Mouse (Mus musculus) erythroblast, embryonic 14.5 days (primary cell): ENCODE measurements around the gene Celf2.

Source experiments
- GATA1 ChIP-seq: IDR thresholded peaks from 2 replicates; pipeline ENCODE4 v1.6.1; 2012; ENCODE audit warnings: low read length, inconsistent platforms, mixed read lengths
- TAL1 ChIP-seq: IDR thresholded peaks from 3 replicates; pipeline ENCODE4 v1.6.1; 2012; ENCODE audit warnings: low read length, inconsistent platforms, mixed read lengths

DNA sequence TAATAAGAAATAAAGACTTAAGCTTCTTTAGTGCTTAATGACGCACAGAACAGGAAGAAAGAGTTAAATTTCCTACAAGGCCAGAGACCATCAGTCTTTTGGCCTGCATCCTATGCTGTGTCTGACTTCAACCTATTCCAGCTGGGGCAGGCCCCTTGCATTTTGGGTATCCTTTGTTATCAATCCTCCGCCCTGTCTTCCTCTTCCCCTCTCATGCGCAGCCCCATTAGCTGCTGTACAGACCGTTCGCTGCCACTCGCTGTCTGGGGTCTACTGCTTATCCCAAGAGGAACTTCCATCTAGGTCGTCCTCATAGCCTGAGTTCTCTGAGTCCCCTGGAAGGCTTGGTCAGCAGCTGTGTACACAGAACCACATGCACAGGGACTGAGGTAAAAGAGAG is 996.2 kb downstream of the Celf2 start:
- TF ChIP-seq GATA1 (no peak), TAL1 (no peak)
